Mouse (Mus musculus) G1E (cell line): ENCODE measurements around the gene Olfr606.

ENCODE experiments used
- CTCF ChIP-seq: IDR thresholded peaks from 2 replicates; pipeline ENCODE4 v1.5.1; 2012; ENCODE audit warnings: low read depth, low read length, inconsistent platforms, mixed read lengths
- GATA1 ChIP-seq: IDR thresholded peaks from 2 replicates; pipeline ENCODE4 v1.6.1; 2012; ENCODE audit warnings: borderline replicate concordance, low read length, inconsistent platforms, mixed read lengths

- no peak for TF ChIP-seq CTCF
- no peak for TF ChIP-seq GATA1
These were observed 49.1 kb downstream of the Olfr606 start, which contains the start of gene Olfr609 for GRCm38 (mm10) chr7:103497962-103498361.
